Comparison of ENCODE assay signal across 27 mouse cellular contexts in the genomic region with DNA sequence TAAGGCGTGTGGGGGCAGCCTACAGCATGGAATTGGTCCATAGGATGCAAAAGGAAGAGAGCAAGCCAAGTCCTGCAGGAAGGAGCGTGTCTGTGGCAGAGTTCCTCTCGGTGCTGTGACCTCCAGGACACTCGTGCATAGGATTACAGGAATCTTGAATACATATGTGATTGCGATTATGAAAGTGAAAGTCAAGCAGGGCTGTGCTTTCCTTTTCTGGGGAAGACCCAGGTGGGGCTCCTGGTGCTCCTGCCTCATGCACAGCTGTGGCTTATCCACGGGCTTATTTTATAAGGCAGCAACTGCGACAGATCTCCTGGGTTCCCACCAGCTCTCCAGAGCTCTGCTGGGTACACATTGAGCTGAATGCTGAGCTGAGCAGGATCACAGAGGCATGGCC. TPM values are rescaled to one million over a fixed set of nuclear protein-coding genes. Genes with fewer than 3 reads are reported as not detected.
A peak's percentile ranks its signal among the peaks of the same experiment; 100 is the strongest.
DNase-seq lines count a peak whose midpoint lies in the region; ATAC-seq and TF ChIP-seq lines count a peak whose summit lies in the region.
"Had no signal": no experiment of that assay in that cellular context is flagged by ENCODE, and none has a peak within 500 bp of the region (broad histone marks: within the 10 kb centered on the region; RNA-seq: fewer than 3 reads in every experiment).

No protein-coding gene starts in this region.

- H3K4me2 ChIP-seq in CH12.LX (ENCODE audit: insufficient read depth, low read depth, poor library complexity, severe bottlenecking) = peak overlapping the region; percentile 53; the same call in 1 of the 2 replicates
- H3K4me2 ChIP-seq in forebrain, embryonic 12.5 days = no peak overlapping the region
- H3K4me2 ChIP-seq: heart, embryonic 15.5 days; limb, embryonic 12.5 days; liver, embryonic 15.5 days; lung, embryonic 14.5 days had no signal

- TF ChIP-seq POLR2A in CH12.LX (IDR thresholded peaks at IDR 0.05; ENCODE audit: low read depth, low read length) = no peak

- dilution Hi-C loops in CH12.LX (cut with MboI; ENCODE audit: extremely low pct_ligation_motif_present, extremely low pct_unique_long_range_greater_than_20kb, low sequenced_read_pairs) = no loop called here

- TF ChIP-seq CTCF in CH12.LX (conservative IDR thresholded peaks at IDR 0.05 in 1 of 2, IDR thresholded peaks at IDR 0.05 in 1 of 2; ENCODE audit: low read depth in 2 of 2, low read length in 2 of 2) = no peak

- H3K9me3 ChIP-seq in CH12.LX (replicated peaks; ENCODE audit: low read length) = no peaks in the 10 kb centered on the region
- H3K9me3 ChIP-seq in forebrain, embryonic 12.5 days = no peaks in the 10 kb centered on the region
- H3K9me3 ChIP-seq: heart, embryonic 15.5 days; limb, embryonic 12.5 days; liver, embryonic 15.5 days had no signal

- 90% methylated on average over 7 of the region's 7 CpGs for WGBS in forebrain, embryonic 12.5 days

- no peak overlapping the region for H3K27ac ChIP-seq in CH12.LX (ENCODE audit: insufficient read depth, low read depth)
- no peak overlapping the region for H3K27ac ChIP-seq in forebrain, embryonic 12.5 days
- H3K27ac ChIP-seq: heart, embryonic 15.5 days; hindbrain, postnatal 0 days; limb, embryonic 12.5 days; liver, embryonic 15.5 days; stomach, postnatal 0 days had no signal

- no peak overlapping the region for H3K4me3 ChIP-seq in CH12.LX (replicated peaks in 1 of 3; ENCODE audit: low read depth in 2 of 3, low read length in 2 of 3, poor library complexity in 1 of 3)
- H3K4me3 ChIP-seq in forebrain, embryonic 12.5 days (replicated peaks) = no peak overlapping the region
- H3K4me3 ChIP-seq: erythroblast, embryonic 14.5 days; heart, embryonic 15.5 days; limb, embryonic 12.5 days; liver, embryonic 15.5 days had no signal

- in situ Hi-C loops in CH12.LX (cut with MboI; ENCODE audit: low pct_ligation_motif_present, low pct_unique_long_range_greater_than_20kb, low sequenced_read_pairs) = no loop called here

- H3K4me1 ChIP-seq in CH12.LX (ENCODE audit: control insufficient read depth in 1 of 2, insufficient read depth in 2 of 2) = peaks cover 20 to 43% of the 10 kb centered on the region in 2 experiments
- 0 out of 2 replicates have a peak, but pooled peaks cover 5% of the 10 kb centered on the region for H3K4me1 ChIP-seq in forebrain, embryonic 12.5 days

- TF ChIP-seq EP300 in CH12.LX (IDR thresholded peaks at IDR 0.05; ENCODE audit: low read length) = no peak

- no peak overlapping the region for H3K9ac ChIP-seq in CH12.LX (ENCODE audit: insufficient read depth, low read depth)
- H3K9ac ChIP-seq in forebrain, embryonic 12.5 days = no peak overlapping the region
- H3K9ac ChIP-seq: forebrain, postnatal 0 days; heart, embryonic 15.5 days; limb, embryonic 12.5 days; liver, embryonic 15.5 days; lung, embryonic 14.5 days had no signal

- H3K36me3 ChIP-seq in CH12.LX (replicated peaks in 1 of 2; ENCODE audit: control insufficient read depth in 1 of 2, insufficient read depth in 1 of 2, low read length in 1 of 2) = no peaks in the 10 kb centered on the region
- H3K36me3 ChIP-seq in forebrain, embryonic 12.5 days (replicated peaks) = no peaks in the 10 kb centered on the region
- H3K36me3 ChIP-seq: heart, embryonic 15.5 days; limb, embryonic 12.5 days; liver, embryonic 15.5 days had no signal

- TF ChIP-seq RAD21 in CH12.LX (IDR thresholded peaks at IDR 0.05; ENCODE audit: low read depth, low read length) = no peak

- H3K79me2 ChIP-seq in CH12.LX (replicated peaks; ENCODE audit: control insufficient read depth, extremely low read depth, insufficient read depth, poor library complexity, severe bottlenecking) = no peaks in the 10 kb centered on the region

- ATAC-seq in inflammation-experienced regulatory T-cells, adult 6 months = peak; percentile 49
- no peak for ATAC-seq in forebrain, embryonic 12.5 days (ENCODE audit: low FRiP score)
- ATAC-seq in megakaryocyte progenitor cell, adult 5-6 weeks (replicated peaks; ENCODE audit: poor library complexity) = no peak
- ATAC-seq: forebrain, postnatal 0 days; hindbrain, postnatal 0 days; intestine, postnatal 0 days had no signal

- H3K27me3 ChIP-seq in CH12.LX (replicated peaks) = no peaks in the 10 kb centered on the region
- 0 out of 2 replicates have a peak, but pooled peaks cover 4% of the 10 kb centered on the region for H3K27me3 ChIP-seq in forebrain, embryonic 12.5 days
- H3K27me3 ChIP-seq: heart, embryonic 15.5 days; limb, embryonic 12.5 days; liver, embryonic 15.5 days had no signal

- DNase-seq in thymus, postnatal 0 days (ENCODE audit: low spot score) = peak; percentile 18
- no peak for DNase-seq in thymus, adult 18-20 months
- DNase-seq in CH12.LX (ENCODE audit: extremely low read depth) = no peak
- no peak for DNase-seq in spleen, adult 12 weeks (ENCODE audit: low spot score)
- DNase-seq: adrenal gland, adult 2 months; B cell, adult 2 months; cerebellum, adult 2 months; cerebellum, postnatal 14 days; forebrain, postnatal 0 days; gastrocnemius, postnatal 10 days; kidney, adult 9 months; kidney, postnatal 14 days; layer of hippocampus, adult 9-11 months; lung, embryonic 14.5 days; lung, postnatal 14 days; midbrain, embryonic 14.5 days; right cerebral cortex, postnatal 25 days had no signal

TF ChIP-seq in CH12.LX, 34 proteins besides CTCF, POLR2A, EP300 and RAD21:
- TF ChIP-seq MAZ (IDR thresholded peaks at IDR 0.05; ENCODE audit: low read depth, low read length) = 0 out of 2 replicates have a peak, but pooled peaks have one; percentile 22
- TF ChIP-seq NRF1 (IDR thresholded peaks at IDR 0.05; ENCODE audit: low read depth, low read length) = no peak

RNA-seq across cellular contexts. Expression of a gene that starts 39.2 kb away (rescaled TPM):
- polyA plus RNA-seq in thymus, postnatal 0 days (2015; fragmentation: Nextera tagmentation; extraction: Ambion mirVana) = 0.68 and 1.1 TPM in 2 replicates
- total RNA-seq in CH12.LX (2012; rRNA removed) (not detected in 2 replicates), CH12.LX (2014; rRNA removed) (not detected in 2 replicates)
- not detected in 2 replicates for polyA plus RNA-seq in CH12.LX (2012; ENCODE audit: insufficient read length, low read depth)
- under 1 TPM in 1 of 3 experiments, not detected in 2; 0.20 TPM for polyA plus RNA-seq in inflammation-experienced regulatory T-cells, adult 6 months (2017; shearing (Covaris generic))
- 0.52 and 0.85 TPM in 2 replicates for polyA plus RNA-seq in forebrain, embryonic 12.5 days (2016; fragmentation: Nextera tagmentation; extraction: Ambion mirVana)
- not detected in 2 replicates for total RNA-seq in megakaryocyte progenitor cell, adult 5-6 weeks (2015)
- total RNA-seq in megakaryocyte progenitor cell, adult 5-6 weeks (2017) = 0.04 TPM in 1 of 2 replicates, not detected in the other
